Mouse (Mus musculus) cerebellum, adult 9-11 months (tissue): Measurements from ENCODE around the gene Smok3b.

ENCODE experiments used
- DNase-seq: peaks from one replicate; pipeline ENCODE4 v3.0.0; 2022

Gene Smok3b

DNA sequence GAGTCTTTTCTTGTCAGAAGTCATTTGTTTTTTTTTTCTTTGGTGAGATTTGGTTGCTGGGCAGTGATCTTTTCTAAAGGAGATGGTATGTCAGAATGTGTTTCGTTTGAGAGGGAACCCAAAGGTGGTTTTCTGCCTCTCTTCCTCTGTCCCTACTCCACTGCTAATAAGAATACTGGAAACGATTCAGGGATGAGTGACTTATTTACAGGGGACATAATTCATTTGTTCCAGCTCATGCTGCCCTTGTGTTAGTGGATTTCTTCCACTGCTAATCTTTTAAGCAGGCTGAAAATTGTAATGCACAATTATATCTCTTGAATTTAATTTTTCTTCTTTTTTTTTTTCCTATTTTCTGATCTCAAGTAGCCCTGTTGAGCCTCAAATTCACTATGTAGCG, 65.6 kb downstream of the Smok3b start:
- no peak for DNase-seq

DNA sequence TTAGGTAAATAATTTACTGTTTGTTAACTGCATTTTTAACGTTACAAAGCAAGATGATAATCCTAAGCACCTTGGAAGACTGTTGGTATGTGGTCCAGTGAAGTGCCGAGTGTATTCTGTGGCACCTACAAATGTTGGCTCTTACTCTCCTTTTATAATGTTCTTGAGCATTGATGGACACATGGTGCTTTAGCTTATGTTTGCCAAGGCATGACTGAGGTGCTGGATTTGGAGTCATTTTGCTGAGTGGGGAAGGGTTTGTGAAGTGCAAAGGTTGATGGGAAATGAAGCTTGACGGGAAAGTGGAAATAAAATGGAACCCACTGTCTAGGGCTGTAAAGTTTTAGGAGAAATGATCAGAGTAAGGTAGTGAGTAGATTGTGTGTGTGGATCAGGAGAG, 67.1 kb downstream of the Smok3b start:
- no peak for DNase-seq

DNA sequence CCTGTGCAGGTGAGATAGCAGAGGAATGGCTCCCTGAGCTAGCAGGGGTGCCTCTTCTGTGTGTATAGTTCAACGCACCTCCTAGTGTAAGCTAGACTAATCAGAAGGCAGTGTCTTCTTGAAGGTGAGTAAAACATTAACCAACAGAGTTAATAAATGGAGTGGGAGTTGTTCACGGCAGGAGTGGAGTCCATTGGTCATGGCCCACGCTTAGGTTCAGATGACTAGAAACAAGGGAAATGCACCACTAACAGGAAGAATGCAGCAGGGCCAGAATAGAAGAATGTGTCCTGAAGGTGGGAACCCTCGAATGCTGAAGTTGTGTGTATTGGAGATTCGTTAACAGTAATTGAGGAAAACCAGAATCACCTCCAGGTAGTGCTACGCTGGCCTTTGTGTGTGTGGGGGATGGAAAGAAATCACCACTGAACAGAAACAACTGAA, 67.9 kb downstream of the Smok3b start:
- DNase-seq, result no peak

DNA sequence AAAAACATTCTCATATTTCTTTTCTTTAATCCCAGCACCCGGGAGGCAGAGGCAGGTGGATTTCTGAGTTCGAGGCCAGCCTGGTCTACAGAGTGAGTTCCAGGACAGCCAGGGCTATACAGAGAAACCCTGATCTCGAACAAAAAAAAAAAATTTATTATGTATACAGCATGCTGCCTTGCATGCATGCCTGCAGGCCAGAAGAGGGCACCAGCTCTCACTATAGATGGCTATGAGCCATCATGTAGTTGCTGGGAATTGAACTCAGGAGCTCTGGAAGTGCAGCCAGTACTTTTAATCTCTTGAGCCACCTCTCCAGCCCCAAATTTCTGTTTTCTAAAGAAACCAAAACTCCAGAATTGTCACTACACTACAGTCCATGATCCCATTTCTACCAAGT, 69.0 kb downstream of the Smok3b start:
- no peak for DNase-seq

DNA sequence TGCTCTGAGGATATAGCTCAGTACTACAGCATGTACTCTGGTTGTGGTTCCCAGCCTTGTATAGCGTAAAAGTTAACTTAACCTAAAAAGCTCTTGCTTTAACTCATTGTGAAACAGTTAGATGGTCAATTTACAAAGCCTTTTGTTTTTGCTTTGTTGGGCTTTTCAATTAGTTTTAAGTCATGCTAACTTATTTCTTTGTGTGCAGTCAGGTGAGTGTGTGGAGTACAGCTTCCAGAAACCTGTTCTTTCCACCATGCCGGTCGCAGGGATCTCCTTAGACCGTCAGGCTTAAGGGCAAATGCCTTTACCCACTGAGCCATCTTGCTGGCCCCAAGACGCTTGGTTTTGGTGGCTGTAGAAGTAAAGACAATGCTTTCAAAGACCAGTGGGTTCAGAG, 69.5 kb downstream of the Smok3b start:
- DNase-seq, result no peak

DNA sequence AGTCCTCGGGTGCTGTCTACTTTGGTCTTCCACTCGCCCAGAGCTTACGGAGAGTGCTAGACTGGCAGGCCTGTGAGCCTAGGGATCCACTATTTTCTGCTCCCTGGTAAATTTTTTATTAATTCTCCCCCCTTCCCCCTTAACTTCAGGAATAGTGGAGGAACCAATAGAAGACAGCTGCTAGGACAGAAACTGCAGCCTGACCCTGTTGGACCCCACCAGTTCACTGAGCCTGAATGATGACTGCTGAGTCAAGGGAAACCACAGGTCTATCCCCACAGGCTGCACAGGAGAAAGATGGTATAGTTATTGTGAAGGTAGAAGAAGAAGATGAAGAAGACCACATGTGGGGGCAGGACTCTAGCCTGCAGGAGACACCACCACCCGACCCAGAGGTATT, 71.5 kb downstream of the Smok3b start:
- no peak for DNase-seq

DNA sequence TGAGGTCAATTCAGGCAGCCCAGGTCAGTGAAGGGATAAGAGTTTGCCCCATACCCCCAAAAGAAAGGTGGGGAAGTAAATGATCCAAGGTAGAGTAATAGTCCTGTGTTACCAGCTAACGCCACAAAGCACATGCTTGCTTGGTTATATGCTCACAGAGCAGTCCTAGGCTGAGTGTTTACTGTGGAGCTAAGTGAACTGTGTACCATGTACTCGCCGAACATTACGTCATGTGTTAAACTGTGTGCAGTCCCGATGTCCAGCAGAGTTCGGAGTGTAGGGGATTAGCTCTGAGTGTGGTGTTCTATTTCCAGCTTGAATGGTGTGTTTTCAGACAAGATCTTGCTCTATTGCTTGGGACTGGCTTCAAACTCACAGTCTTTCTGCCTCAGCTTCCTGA, 73.2 kb downstream of the Smok3b start:
- DNase-seq, result no peak
